Mouse (Mus musculus) limb, embryonic 14.5 days (tissue): ENCODE results near the gene Dgat2. TPM values are rescaled to one million over a fixed set of nuclear protein-coding genes. Genes with fewer than 3 reads are reported as not detected.

Source experiments
- ATAC-seq: fragments of 200-750 bp; cut with Nextera tagmentation; 2 replicates; pipeline ENCODE4 v1.8.0; 2017; ENCODE audit warnings: low read depth, moderate number of reproducible peaks, moderate TSS enrichment; ENCODE audit not compliant: low FRiP score
- DNase-seq: peaks from one replicate; pipeline ENCODE4 v3.0.0-alpha.2; 2015; ENCODE audit warnings: low spot score
- H3K27ac ChIP-seq: fragments of 300-500 bp; sonication (generic); replicated peaks from 2 replicates; pipeline ENCODE4 v1.5.1; 2014; ENCODE audit warnings: low read depth, mild to moderate bottlenecking, low read length, moderate library complexity, mixed read lengths
- H3K27me3 ChIP-seq: fragments of 300-500 bp; sonication (generic); 2 replicates; pipeline ENCODE4 v1.6.1; 2014; ENCODE audit warnings: low read length, mixed read lengths; ENCODE audit not compliant: control insufficient read depth, insufficient read depth
- H3K36me3 ChIP-seq: fragments of 300-500 bp; sonication (generic); 2 replicates; pipeline ENCODE4 v1.6.1; 2014; ENCODE audit warnings: mild to moderate bottlenecking, low read length, moderate library complexity, mixed read lengths; ENCODE audit not compliant: control insufficient read depth, insufficient read depth
- H3K4me1 ChIP-seq: fragments of 300-500 bp; sonication (generic); 2 replicates; pipeline ENCODE4 v1.6.1; 2014; ENCODE audit warnings: antibody characterized with exemption, low read length, mixed read lengths; ENCODE audit not compliant: control insufficient read depth, insufficient read depth
- H3K4me2 ChIP-seq: fragments of 300-500 bp; sonication (generic); replicated peaks from 2 replicates; pipeline ENCODE4 v1.6.1; 2014; ENCODE audit warnings: low read depth, mild to moderate bottlenecking, low read length, moderate library complexity; ENCODE audit not compliant: severe bottlenecking
- H3K4me3 ChIP-seq: fragments of 300-500 bp; sonication (generic); replicated peaks from 2 replicates; pipeline ENCODE4 v1.5.1; 2014; ENCODE audit warnings: low read length
- H3K9ac ChIP-seq: fragments of 300-500 bp; sonication (generic); 2 replicates; pipeline ENCODE4 v1.6.1; 2014; ENCODE audit warnings: mild to moderate bottlenecking, low read depth, low read length, moderate library complexity; ENCODE audit not compliant: severe bottlenecking
- H3K9me3 ChIP-seq: fragments of 300-500 bp; sonication (generic); 2 replicates; pipeline ENCODE4 v1.6.1; 2016; ENCODE audit warnings: low read length; ENCODE audit not compliant: control insufficient read depth
- POLR2A ChIP-seq: fragments of 200-500 bp; IDR thresholded peaks from 2 replicates; pipeline ENCODE4 v1.8.0; 2012; ENCODE audit warnings: inconsistent platforms, mild to moderate bottlenecking, moderate library complexity, borderline replicate concordance; ENCODE audit not compliant: insufficient read depth, insufficient read length; ENCODE audit errors: extremely low read depth
- whole genome bisulfite sequencing: fragments of 180-500 bp; shearing (Covaris S2); extraction: QIAGEN DNeasy Blood & Tissue Kit; methylation state at CpG from one replicate; pipeline ENCODE4 v1.1.7; 2014; 5-methylcytosine and 5-hydroxymethylcytosine counted together
- polyA plus RNA-seq, 2 experiments: library from polyadenylated mRNA; depleted of rRNA in 1 of 2; stranded (reverse) in 1 of 2; unstranded in 1 of 2; fragments of >200 nt; fragmentation: Nextera tagmentation in 1 of 2; extraction: Ambion mirVana in 1 of 2; gene quantifications; 2 replicates each; pipeline versions ENCODE4 v1.2.1 to v1.2.3; 2012 to 2014

The Dgat2 gene
- polyA plus RNA-seq, 2 experiments: 23.5 to 42.3 TPM

DNA sequence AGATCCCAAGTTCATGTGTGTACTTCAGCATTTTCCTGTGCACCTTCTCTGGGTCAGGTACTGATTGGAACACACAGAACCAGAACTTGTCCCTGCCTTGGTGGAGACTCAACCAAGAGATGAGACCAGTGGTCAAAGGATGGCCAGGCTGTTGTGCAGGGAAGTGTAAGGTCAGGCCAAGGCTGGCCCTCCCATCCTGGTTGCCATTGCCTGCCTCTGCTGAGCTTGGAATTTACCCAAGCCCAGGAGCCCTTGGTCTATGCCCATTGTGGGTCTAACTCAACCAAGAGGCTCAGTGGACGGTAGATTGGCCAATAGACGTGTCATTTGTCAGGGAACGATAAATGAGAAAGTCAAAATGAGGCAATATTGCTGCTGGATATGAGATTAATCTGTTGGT is 2.9 kb upstream of the Dgat2 start:
- no peak overlapping the region for H3K9ac ChIP-seq
- no peak overlapping the region for H3K4me3 ChIP-seq
- no peak overlapping the region for H3K4me2 ChIP-seq
- no peak overlapping the region for H3K27ac ChIP-seq
- no peak for ATAC-seq
- no peak for DNase-seq
- 90% methylated on average over 3 of the region's 3 CpGs for WGBS
- H3K36me3 ChIP-seq: no peaks in the 10 kb centered on the region
- no peak for TF ChIP-seq POLR2A
- no peaks in the 10 kb centered on the region for H3K9me3 ChIP-seq
- H3K4me1 ChIP-seq: no peaks in the 10 kb centered on the region
- no peaks in the 10 kb centered on the region for H3K27me3 ChIP-seq

DNA sequence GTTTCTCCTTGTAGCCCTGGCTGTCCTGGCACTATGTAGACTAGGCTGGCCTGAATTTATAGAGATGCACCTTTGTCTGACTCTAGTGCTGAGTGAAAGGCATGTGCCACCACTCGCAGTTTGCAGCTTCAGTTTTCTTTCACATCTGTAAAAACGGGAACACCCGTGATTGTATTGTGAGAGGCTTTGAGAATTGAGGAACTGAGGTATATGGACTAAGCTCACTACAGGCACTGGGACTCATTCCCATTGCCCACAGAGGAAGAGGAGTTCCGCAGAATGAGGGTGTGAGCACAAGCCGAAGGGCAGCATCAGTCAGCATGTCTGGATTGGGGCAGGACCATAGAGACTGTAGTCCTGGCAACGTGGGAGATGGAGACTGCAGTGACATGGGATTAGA is 1.2 kb upstream of the Dgat2 start:
- TF ChIP-seq POLR2A: no peak
- H3K27ac ChIP-seq: no peak overlapping the region
- no peak overlapping the region for H3K4me2 ChIP-seq
- no peaks in the 10 kb centered on the region for H3K27me3 ChIP-seq
- no peak overlapping the region for H3K4me3 ChIP-seq
- ATAC-seq (no peak), DNase-seq (no peak)
- H3K9me3 ChIP-seq: no peaks in the 10 kb centered on the region
- no peaks in the 10 kb centered on the region for H3K36me3 ChIP-seq
- no peaks in the 10 kb centered on the region for H3K4me1 ChIP-seq
- H3K9ac ChIP-seq: no peak overlapping the region
- WGBS: 76% methylated on average over 6 of the region's 6 CpGs

DNA sequence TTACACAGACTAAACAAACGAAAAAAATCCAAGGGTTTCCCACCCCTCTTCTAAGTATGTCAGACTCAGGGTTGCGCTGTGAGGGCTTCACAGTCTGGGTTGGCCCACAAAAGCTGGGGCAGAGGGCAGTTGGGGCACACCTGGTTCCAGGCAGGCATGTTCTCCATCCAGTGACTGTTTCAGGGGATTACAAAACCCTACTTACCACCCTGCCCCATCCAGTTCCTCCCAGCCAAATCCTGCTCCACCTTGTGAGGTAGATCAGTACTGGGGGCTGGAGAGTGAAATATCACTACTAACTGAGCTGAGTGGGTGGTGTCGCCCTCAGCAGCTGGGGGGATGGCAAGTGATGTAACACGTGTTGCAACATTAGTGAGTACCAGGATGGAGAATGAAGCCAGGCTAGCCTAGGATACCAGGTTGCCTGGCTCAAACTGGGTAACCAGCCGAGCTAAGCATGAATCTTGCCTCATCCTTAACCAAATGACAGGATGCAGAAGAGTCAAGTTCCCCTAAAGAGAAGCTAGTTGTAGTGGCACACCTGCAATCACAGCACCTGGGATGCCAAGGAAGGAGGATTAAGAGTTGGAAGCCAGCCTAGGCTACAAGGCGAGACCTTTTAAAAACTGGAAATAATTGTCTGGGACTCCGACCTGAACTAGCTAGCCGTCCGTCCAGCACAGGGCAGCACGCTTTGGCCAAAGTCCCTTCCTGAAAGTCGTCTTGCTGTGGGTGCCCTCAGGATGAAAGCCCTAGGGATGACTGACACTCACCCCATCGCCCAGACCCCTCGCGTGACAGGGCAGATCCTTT is 694 bp downstream of the Dgat2 start:
- H3K4me1 ChIP-seq: no peaks in the 10 kb centered on the region
- H3K36me3 ChIP-seq: no peaks in the 10 kb centered on the region
- H3K4me2 ChIP-seq: peak overlapping the region; percentile 92
- H3K27me3 ChIP-seq: no peaks in the 10 kb centered on the region
- H3K9me3 ChIP-seq: no peaks in the 10 kb centered on the region
- DNase-seq (no peak), ATAC-seq (no peak)
- no peak for TF ChIP-seq POLR2A
- peak overlapping the region; percentile 60 for H3K4me3 ChIP-seq
- 22% methylated on average over 14 of the region's 14 CpGs for WGBS
- H3K9ac ChIP-seq: peak overlapping the region; percentile 71
- H3K27ac ChIP-seq: no peak overlapping the region

DNA sequence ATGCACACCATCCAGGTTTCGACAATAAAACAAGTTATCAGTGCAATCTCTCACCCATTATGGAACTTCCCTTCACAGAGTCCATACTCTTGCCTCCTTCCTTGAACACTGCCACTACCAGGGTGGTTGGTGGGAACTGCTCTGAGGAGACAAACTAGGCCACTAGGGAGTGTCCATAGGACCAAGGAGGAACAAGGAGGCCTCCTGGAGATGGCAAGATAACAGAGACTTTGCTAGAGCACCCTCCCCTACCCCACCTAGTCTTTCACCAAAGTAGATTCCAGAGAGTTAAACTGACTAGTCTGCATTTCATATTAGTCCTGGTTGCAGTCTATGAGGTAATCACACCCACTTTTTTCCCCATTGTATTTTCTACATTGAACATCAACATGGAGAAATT is 2.4 kb downstream of the Dgat2 start:
- no peak for TF ChIP-seq POLR2A
- H3K9me3 ChIP-seq: no peaks in the 10 kb centered on the region
- no peaks in the 10 kb centered on the region for H3K27me3 ChIP-seq
- no peak overlapping the region for H3K4me3 ChIP-seq
- H3K4me2 ChIP-seq: no peak overlapping the region
- DNase-seq (no peak), ATAC-seq (no peak)
- H3K9ac ChIP-seq: no peak overlapping the region
- H3K27ac ChIP-seq: no peak overlapping the region
- no peaks in the 10 kb centered on the region for H3K36me3 ChIP-seq
- 71% methylated on average over 1 of the region's 1 CpGs for WGBS
- H3K4me1 ChIP-seq: no peaks in the 10 kb centered on the region

DNA sequence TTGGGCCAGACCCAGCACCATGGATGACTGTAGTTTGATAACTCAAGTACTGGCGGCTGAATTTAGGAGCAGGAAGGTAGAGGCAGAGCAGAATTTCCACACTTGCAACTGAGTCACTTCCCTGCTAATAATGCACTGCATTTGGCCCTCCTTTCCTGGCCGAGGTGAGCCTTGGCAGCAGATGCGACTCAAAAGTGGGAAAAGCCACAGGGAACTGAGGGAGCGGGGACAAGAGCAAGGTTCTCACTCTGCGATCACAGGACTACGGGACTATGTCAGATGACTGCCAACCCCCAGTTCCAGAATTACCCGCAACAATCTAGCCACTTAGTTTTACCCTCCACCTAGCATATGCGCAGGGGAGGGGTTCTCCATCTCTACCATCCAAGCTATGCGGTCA is 3.2 kb downstream of the Dgat2 start:
- Histone ChIP-seq H3K9me3 (no peaks in the 10 kb centered on the region), H3K4me2 (no peak overlapping the region), H3K27ac (no peak overlapping the region), H3K4me3 (no peak overlapping the region), H3K36me3 (no peaks in the 10 kb centered on the region), H3K4me1 (no peaks in the 10 kb centered on the region), H3K9ac (no peak overlapping the region), H3K27me3 (no peaks in the 10 kb centered on the region)
- TF ChIP-seq POLR2A: no peak
- 85% methylated on average over 9 of the region's 9 CpGs for WGBS
- DNase-seq: no peak
- no peak for ATAC-seq
